Mouse (Mus musculus) spleen, adult 12 weeks (tissue): ENCODE measurements around the gene Teddm1b.
"Not testable (repeated sequence)": the region's sequence is repeated elsewhere in the genome, so short reads cannot be mapped to it uniquely, and the experiment has no call there.

Experiments used
- DNase-seq: peaks from one replicate; pipeline ENCODE4 v3.0.0; 2022; ENCODE audit warnings: low spot score

Gene Teddm1b

GRCm38 (mm10) chr1:153874045-153874444 lies at the start of gene Teddm1b:
TSS of gene Teddm1b (plus strand) at chr1:153874345.
- no peak for DNase-seq

GRCm38 (mm10) chr1:153830746-153831145 lies 43.4 kb upstream of the Teddm1b start:
- DNase-seq: no peak

- DNase-seq: no peak
These were observed 38.1 kb upstream of the Teddm1b start for GRCm38 (mm10) chr1:153836036-153836435.

- DNase-seq: no peak
These were observed 31.9 kb upstream of the Teddm1b start for GRCm38 (mm10) chr1:153842121-153842740.

- no peak for DNase-seq
These were observed 30.1 kb upstream of the Teddm1b start, which contains the start of gene Rgsl1 for GRCm38 (mm10) chr1:153844042-153844441. TSS of gene Rgsl1 (minus strand) at chr1:153844142.

GRCm38 (mm10) chr1:153846420-153846819 lies 27.7 kb upstream of the Teddm1b start:
- DNase-seq: no peak

- no peak for DNase-seq
These were observed 27.3 kb upstream of the Teddm1b start for GRCm38 (mm10) chr1:153846867-153847266.

GRCm38 (mm10) chr1:153852696-153853095 lies 21.4 kb upstream of the Teddm1b start:
- not testable (repeated sequence) for DNase-seq

- no peak for DNase-seq
These were observed 18.2 kb upstream of the Teddm1b start for GRCm38 (mm10) chr1:153855946-153856345.

GRCm38 (mm10) chr1:153880391-153880790 lies 6.2 kb downstream of the Teddm1b start:
- not testable (repeated sequence) for DNase-seq

GRCm38 (mm10) chr1:153886024-153886633 lies 12.0 kb downstream of the Teddm1b start:
- DNase-seq: no peak

GRCm38 (mm10) chr1:153890121-153890520 lies 16.0 kb downstream of the Teddm1b start:
- DNase-seq: no peak

GRCm38 (mm10) chr1:153891442-153891841 lies 17.3 kb downstream of the Teddm1b start, which contains the start of gene Teddm1a:
TSS of gene Teddm1a (plus strand) at chr1:153891742.
- no peak for DNase-seq

- DNase-seq: no peak
These were observed 19.6 kb downstream of the Teddm1b start for GRCm38 (mm10) chr1:153893746-153894145.

GRCm38 (mm10) chr1:153894201-153894893 lies 20.2 kb downstream of the Teddm1b start:
- no peak for DNase-seq

GRCm38 (mm10) chr1:153894979-153895378 lies 20.8 kb downstream of the Teddm1b start:
- peak; percentile 53 for DNase-seq

- DNase-seq: no peak
These were observed 23.1 kb downstream of the Teddm1b start for GRCm38 (mm10) chr1:153897196-153897595.

GRCm38 (mm10) chr1:153898989-153899730 lies 25.0 kb downstream of the Teddm1b start:
- no peak for DNase-seq

GRCm38 (mm10) chr1:153899731-153900380 lies 25.7 kb downstream of the Teddm1b start, which contains the start of the genes Glul and Teddm2:
TSS of gene Glul (plus strand) at chr1:153899944.
TSS of gene Teddm2 (minus strand) at chr1:153900228.
- peak; percentile 86 for DNase-seq

GRCm38 (mm10) chr1:153900381-153900780 lies 26.2 kb downstream of the Teddm1b start:
- DNase-seq: peak; percentile 44

GRCm38 (mm10) chr1:153900860-153901730 lies 26.9 kb downstream of the Teddm1b start:
- peak; percentile 22 for DNase-seq
